Mouse (Mus musculus) urinary bladder, adult 2 months (tissue): ENCODE measurements around the gene Hist1h1b. TPM values are rescaled to one million over a fixed set of nuclear protein-coding genes. Genes with fewer than 3 reads are reported as not detected.
"Not testable (repeated sequence)": the region's sequence is repeated elsewhere in the genome, so short reads cannot be mapped to it uniquely, and the experiment has no call there.

ENCODE experiments used
- DNase-seq: peaks from one replicate; pipeline ENCODE4 v3.0.0; 2022; ENCODE audit warnings: low spot score
- polyA plus RNA-seq: library from polyadenylated mRNA; depleted of rRNA; stranded (reverse); fragments of >200 nt; gene quantifications from 2 replicates; pipeline ENCODE4 v1.2.3, GENCODE M21; 2012

Hist1h1b gene
- polyA plus RNA-seq, 1 experiment: 0.39 TPM

GRCm38 (mm10) chr13:21782361-21783254 lies 2.2 kb upstream of the Hist1h1b start:
- DNase-seq: not testable (repeated sequence)

GRCm38 (mm10) chr13:21781639-21782038 lies 1.2 kb upstream of the Hist1h1b start:
- no peak for DNase-seq

GRCm38 (mm10) chr13:21781021-21781555 lies 663 bp upstream of the Hist1h1b start:
- no peak for DNase-seq

GRCm38 (mm10) chr13:21778814-21779766 lies 1.3 kb downstream of the Hist1h1b start:
- no peak for DNase-seq

GRCm38 (mm10) chr13:21755707-21756106 lies 24.7 kb downstream of the Hist1h1b start:
- DNase-seq: no peak

GRCm38 (mm10) chr13:21754294-21755001 lies 26.0 kb downstream of the Hist1h1b start:
- not testable (repeated sequence) for DNase-seq

- peak; percentile 34 for DNase-seq
Observed at GRCm38 (mm10) chr13:21753524-21754285, 26.7 kb downstream of the Hist1h1b start, which contains the start of the genes Hist1h2ak and Hist1h2bn. Hist1h2ak (minus strand) TSS chr13:21753827. Hist1h2bn (plus strand) TSS chr13:21754123.

- no peak for DNase-seq
Observed at GRCm38 (mm10) chr13:21753051-21753523, 27.3 kb downstream of the Hist1h1b start.

GRCm38 (mm10) chr13:21752356-21752755 lies 28.1 kb downstream of the Hist1h1b start:
- no peak for DNase-seq

GRCm38 (mm10) chr13:21751827-21752226 lies 28.6 kb downstream of the Hist1h1b start:
- DNase-seq: no peak

- no peak for DNase-seq
Observed at GRCm38 (mm10) chr13:21751417-21751816, 29.0 kb downstream of the Hist1h1b start.

GRCm38 (mm10) chr13:21750159-21751017 lies 30.0 kb downstream of the Hist1h1b start, which contains the start of gene Hist1h4k:
Hist1h4k (minus strand) TSS chr13:21750505.
- peak; percentile 73 for DNase-seq

- DNase-seq: no peak
Observed at GRCm38 (mm10) chr13:21749387-21750158, 30.9 kb downstream of the Hist1h1b start.

GRCm38 (mm10) chr13:21745006-21745405 lies 35.4 kb downstream of the Hist1h1b start:
- DNase-seq: no peak

GRCm38 (mm10) chr13:21734906-21735767 lies 45.3 kb downstream of the Hist1h1b start, which contains the start of gene Hist1h4j:
Hist1h4j (plus strand) TSS chr13:21735064.
- peak; percentile 46 for DNase-seq

- DNase-seq: no peak
Observed at GRCm38 (mm10) chr13:21734010-21734905, 46.2 kb downstream of the Hist1h1b start.
